Mouse (Mus musculus) myocyte (in vitro differentiated cells): ENCODE measurements around the gene Mettl13. TPM values are rescaled to one million over a fixed set of nuclear protein-coding genes. Genes with fewer than 3 reads are reported as not detected.

ENCODE experiments used
- H3K27me3 ChIP-seq: one replicate; pipeline ENCODE4 v1.6.1; 2011; ENCODE audit not compliant: control insufficient read depth, insufficient read depth, insufficient read length
- H3K36me3 ChIP-seq: one replicate; pipeline ENCODE4 v1.6.1; 2011; ENCODE audit not compliant: control insufficient read depth, insufficient read depth
- H3K4me2 ChIP-seq: one replicate; pipeline ENCODE4 v1.6.1; 2011; ENCODE audit warnings: low read depth, control low read depth
- H3K4me3 ChIP-seq: one replicate; pipeline ENCODE4 v1.5.1; 2011; ENCODE audit warnings: mild to moderate bottlenecking, control low read depth, moderate library complexity
- H3K79me2 ChIP-seq: one replicate; pipeline ENCODE4 v1.6.1; 2011; ENCODE audit not compliant: control insufficient read depth, insufficient read depth
- H3ac ChIP-seq: one replicate; pipeline ENCODE4 v1.6.1; 2011; ENCODE audit not compliant: control insufficient read depth, insufficient read length
- CEBPB ChIP-seq: IDR thresholded peaks from 2 replicates; pipeline ENCODE4 v1.6.1; 2011; ENCODE audit warnings: mild to moderate bottlenecking, moderate library complexity; ENCODE audit not compliant: poor library complexity, insufficient read depth, severe bottlenecking
- E2F4 ChIP-seq: IDR thresholded peaks from one replicate; pipeline ENCODE4 v1.6.1; 2011; ENCODE audit warnings: mild to moderate bottlenecking, control low read depth, moderate library complexity; ENCODE audit not compliant: insufficient read depth
- MAX ChIP-seq: IDR thresholded peaks from one replicate; pipeline ENCODE4 v1.6.1; 2011; ENCODE audit warnings: low read depth, mild to moderate bottlenecking, control low read depth
- MYOD1 ChIP-seq, 3 experiments: IDR thresholded peaks; one replicate each; pipeline ENCODE4 v1.6.1; 2011; ENCODE audit warnings: control low read depth in 2 of 3, low read depth in 2 of 3, mild to moderate bottlenecking in 2 of 3, moderate library complexity in 1 of 3; ENCODE audit not compliant: insufficient read length in 2 of 3, control insufficient read depth in 1 of 3
- MYOG ChIP-seq, 3 experiments: IDR thresholded peaks; one replicate each; pipeline ENCODE4 v1.6.1; 2011; ENCODE audit warnings: control low read depth in 2 of 3, low read depth in 2 of 3, mild to moderate bottlenecking in 2 of 3; ENCODE audit not compliant: insufficient read length in 2 of 3, control insufficient read depth in 1 of 3, insufficient read depth in 1 of 3
- POLR2A ChIP-seq: IDR thresholded peaks from one replicate; pipeline ENCODE4 v1.6.1; 2011; ENCODE audit warnings: low read depth, mild to moderate bottlenecking, control low read depth, moderate library complexity; ENCODE audit not compliant: insufficient read length
- POLR2AphosphoS2 ChIP-seq: IDR thresholded peaks from one replicate; pipeline ENCODE4 v1.6.1; 2011; ENCODE audit warnings: low read depth, control low read depth; ENCODE audit not compliant: insufficient read length
- REST ChIP-seq: IDR thresholded peaks from one replicate; pipeline ENCODE4 v1.6.1; 2011; ENCODE audit warnings: mild to moderate bottlenecking, control low read depth, moderate library complexity; ENCODE audit not compliant: insufficient read depth, insufficient read length
- SRF ChIP-seq: IDR thresholded peaks from one replicate; pipeline ENCODE4 v1.6.1; 2011; ENCODE audit warnings: low read depth; ENCODE audit not compliant: control insufficient read depth, insufficient read length
- TCF12 ChIP-seq: IDR thresholded peaks from one replicate; pipeline ENCODE4 v1.6.1; 2011; ENCODE audit warnings: mild to moderate bottlenecking, control low read depth; ENCODE audit not compliant: poor library complexity, insufficient read depth, severe bottlenecking
- TCF3 ChIP-seq: IDR thresholded peaks from one replicate; pipeline ENCODE4 v1.6.1; 2011; ENCODE audit warnings: low read depth, control low read depth; ENCODE audit not compliant: insufficient read length
- USF1 ChIP-seq: IDR thresholded peaks from one replicate; pipeline ENCODE4 v1.6.1; 2011; ENCODE audit warnings: low read depth, mild to moderate bottlenecking, control low read depth, moderate library complexity
- polyA plus RNA-seq: library from polyadenylated mRNA; unstranded; fragments of >200 nt; fragmentation: generic; extraction: Trizol; gene quantifications from one replicate; pipeline ENCODE4 v1.2.1, GENCODE M21; 2012; ENCODE audit warnings: missing spikeins

The Mettl13 gene
- polyA plus RNA-seq, 1 experiment = 12.3 TPM

DNA sequence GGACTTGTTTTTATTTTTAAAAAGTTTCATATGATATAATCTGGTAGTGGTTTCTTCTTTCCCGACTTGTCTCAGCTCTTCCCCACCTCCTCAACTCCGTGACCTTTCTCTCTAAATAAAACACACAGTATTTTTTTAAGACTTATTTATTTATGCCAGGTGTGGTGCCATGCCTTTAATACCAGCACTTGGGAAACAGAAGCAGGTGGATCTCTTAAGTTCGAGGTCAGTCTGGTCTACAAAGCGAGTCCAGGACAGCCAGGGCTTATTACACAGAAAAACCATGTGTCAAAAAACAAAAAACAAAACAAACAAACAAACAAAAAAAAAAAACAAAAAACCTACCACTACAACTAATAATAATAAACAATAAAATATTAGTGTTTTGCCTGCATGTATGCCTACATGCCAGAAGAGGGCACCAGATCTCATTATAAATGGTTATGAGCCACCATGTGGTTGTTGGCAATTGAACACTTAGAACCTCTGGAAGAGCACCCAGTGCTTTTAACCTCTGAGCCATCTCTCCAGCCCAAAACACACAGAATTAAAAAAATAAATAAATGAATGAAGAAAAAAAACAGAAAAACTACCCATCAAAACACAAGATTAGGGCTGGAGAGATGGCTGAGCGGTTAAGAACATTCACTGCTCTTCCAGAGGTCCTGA is 1.4 kb upstream of the Mettl13 start:
- no peaks in the 10 kb centered on the region for H3K27me3 ChIP-seq
- no peaks in the 10 kb centered on the region for H3K36me3 ChIP-seq
- peaks cover 14% of the 10 kb centered on the region for H3K79me2 ChIP-seq
- TF ChIP-seq CEBPB = no peak
- TF ChIP-seq USF1 = no peak
- no peak for TF ChIP-seq E2F4
- H3K4me3 ChIP-seq = no peak overlapping the region
- no peak overlapping the region for H3ac ChIP-seq
- H3K4me2 ChIP-seq = peak overlapping the region; percentile 94

DNA sequence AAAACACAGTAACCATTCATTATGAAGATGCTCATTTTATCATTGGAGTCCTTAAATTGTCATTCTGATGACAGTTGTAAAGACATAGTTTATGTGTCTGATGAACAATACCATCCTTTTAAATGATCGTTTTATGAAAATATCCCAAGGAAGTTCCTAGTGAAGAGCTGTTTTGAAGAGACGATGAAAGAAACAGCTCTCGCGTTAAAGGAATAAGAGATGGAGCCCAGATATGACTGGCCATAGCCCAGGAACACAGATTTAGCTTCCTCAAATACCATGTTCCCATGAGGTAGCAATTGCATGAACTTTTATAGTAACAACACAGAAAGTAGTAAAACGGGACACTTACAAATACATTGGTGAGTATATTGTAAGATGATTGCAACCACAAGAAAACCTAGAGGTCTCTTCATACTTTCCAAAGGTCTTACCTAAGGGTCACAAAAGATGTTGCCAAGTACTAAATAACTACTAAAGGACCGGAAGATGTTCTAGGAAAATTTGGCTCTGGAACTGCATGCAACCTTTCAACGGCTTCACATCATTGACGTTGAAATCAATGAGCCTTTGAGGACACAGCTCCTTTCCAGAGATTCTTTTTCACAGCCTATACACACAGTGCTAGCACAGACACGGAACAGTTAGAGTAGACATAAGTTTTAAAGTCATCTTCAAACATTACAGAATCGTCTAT is 714 bp upstream of the Mettl13 start:
- Histone ChIP-seq H3K36me3 (no peaks in the 10 kb centered on the region), H3K4me2 (peak overlapping the region; percentile 94), H3ac (peak overlapping the region; percentile 35), H3K27me3 (no peaks in the 10 kb centered on the region), H3K79me2 (peaks cover 14% of the 10 kb centered on the region), H3K4me3 (peak overlapping the region; percentile 79)
- TF ChIP-seq TCF12 (no peak), TCF3 (no peak), SRF (no peak), MYOG (IDR thresholded peaks at IDR 0.05; ENCODE audit: control insufficient read depth in 1 of 3, insufficient read depth in 1 of 3, insufficient read length in 2 of 3, low read depth in 2 of 3) (no peak), POLR2A (no peak), REST (no peak), USF1 (no peak), CEBPB (no peak), E2F4 (no peak), MYOD1 (IDR thresholded peaks at IDR 0.05; ENCODE audit: control insufficient read depth in 1 of 3, insufficient read length in 2 of 3, low read depth in 2 of 3) (no peak)

DNA sequence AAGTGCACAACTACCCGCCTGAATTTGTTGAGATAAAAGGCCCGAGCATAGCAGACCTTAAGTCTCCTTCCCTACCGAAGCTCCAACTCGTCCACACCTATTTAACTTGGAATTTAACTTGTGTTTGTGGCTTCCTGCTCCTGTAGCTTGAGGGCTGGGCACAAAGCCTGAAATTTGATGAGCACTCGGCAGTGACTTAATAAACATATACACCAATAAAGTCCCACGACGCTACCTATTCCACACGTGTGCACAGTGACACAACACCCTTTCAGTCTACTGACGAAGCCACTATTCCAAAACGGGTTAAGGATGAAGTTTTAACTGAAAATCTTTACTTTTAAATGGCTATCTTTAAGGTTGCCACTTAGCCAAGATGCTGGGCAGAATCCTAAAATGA is 744 bp downstream of the Mettl13 start:
- Histone ChIP-seq H3K36me3 (peaks cover 4% of the 10 kb centered on the region), H3K27me3 (no peaks in the 10 kb centered on the region), H3K4me3 (peak overlapping the region; percentile 79), H3K79me2 (peaks cover 14% of the 10 kb centered on the region), H3K4me2 (peak overlapping the region; percentile 94), H3ac (peak overlapping the region; percentile 35)
- TF ChIP-seq POLR2A (no peak), USF1 (no peak), MAX (no peak), POLR2AphosphoS2 (no peak), MYOD1 (IDR thresholded peaks at IDR 0.05; ENCODE audit: control insufficient read depth in 1 of 3, insufficient read length in 2 of 3, low read depth in 2 of 3) (no peak), MYOG (IDR thresholded peaks at IDR 0.05; ENCODE audit: control insufficient read depth in 1 of 3, insufficient read depth in 1 of 3, insufficient read length in 2 of 3, low read depth in 2 of 3) (no peak), TCF3 (no peak), REST (no peak), SRF (no peak), TCF12 (no peak), CEBPB (no peak), E2F4 (no peak)

DNA sequence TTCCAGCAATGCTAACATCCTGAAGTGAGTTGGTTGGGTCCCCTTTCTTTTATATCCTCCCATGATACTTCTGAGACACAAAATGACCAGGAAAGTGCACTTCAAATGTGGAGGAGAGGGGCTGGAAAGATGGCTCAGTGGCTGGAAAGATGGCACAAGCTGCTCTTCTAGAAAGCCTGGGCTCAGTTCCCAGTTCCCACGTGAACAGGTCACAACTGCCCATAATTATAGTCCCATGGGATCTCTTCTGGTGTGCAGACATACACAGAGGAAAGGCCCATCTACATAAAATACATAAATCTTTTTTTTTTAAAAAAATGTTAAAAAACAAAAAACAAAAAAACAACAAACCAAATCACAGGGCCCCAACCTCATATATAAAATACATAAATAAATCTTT is 5.1 kb downstream of the Mettl13 start:
- peaks cover 31% of the 10 kb centered on the region for H3K36me3 ChIP-seq
- H3K79me2 ChIP-seq = peaks cover 14% of the 10 kb centered on the region
- TF ChIP-seq USF1 (no peak), CEBPB (no peak), MYOG (IDR thresholded peaks at IDR 0.05; ENCODE audit: control insufficient read depth in 1 of 3, insufficient read depth in 1 of 3, insufficient read length in 2 of 3, low read depth in 2 of 3) (no peak), TCF12 (no peak), POLR2AphosphoS2 (no peak), POLR2A (no peak), MAX (no peak), MYOD1 (IDR thresholded peaks at IDR 0.05; ENCODE audit: control insufficient read depth in 1 of 3, insufficient read length in 2 of 3, low read depth in 2 of 3) (no peak), REST (no peak), E2F4 (no peak), SRF (no peak), TCF3 (no peak)
- H3K4me2 ChIP-seq = no peak overlapping the region
- H3K4me3 ChIP-seq = no peak overlapping the region
- no peaks in the 10 kb centered on the region for H3K27me3 ChIP-seq
- no peak overlapping the region for H3ac ChIP-seq
